Mouse (Mus musculus): ENCODE measurements around the gene Rtn3. TPM values are rescaled to one million over a fixed set of nuclear protein-coding genes. Genes with fewer than 3 reads are reported as not detected.
"Not testable (repeated sequence)": the region's sequence is repeated elsewhere in the genome, so short reads cannot be mapped to it uniquely, and the experiment has no call there.

The Rtn3 gene
- polyA plus RNA-seq, 1 experiment = 79.9 TPM

DNA sequence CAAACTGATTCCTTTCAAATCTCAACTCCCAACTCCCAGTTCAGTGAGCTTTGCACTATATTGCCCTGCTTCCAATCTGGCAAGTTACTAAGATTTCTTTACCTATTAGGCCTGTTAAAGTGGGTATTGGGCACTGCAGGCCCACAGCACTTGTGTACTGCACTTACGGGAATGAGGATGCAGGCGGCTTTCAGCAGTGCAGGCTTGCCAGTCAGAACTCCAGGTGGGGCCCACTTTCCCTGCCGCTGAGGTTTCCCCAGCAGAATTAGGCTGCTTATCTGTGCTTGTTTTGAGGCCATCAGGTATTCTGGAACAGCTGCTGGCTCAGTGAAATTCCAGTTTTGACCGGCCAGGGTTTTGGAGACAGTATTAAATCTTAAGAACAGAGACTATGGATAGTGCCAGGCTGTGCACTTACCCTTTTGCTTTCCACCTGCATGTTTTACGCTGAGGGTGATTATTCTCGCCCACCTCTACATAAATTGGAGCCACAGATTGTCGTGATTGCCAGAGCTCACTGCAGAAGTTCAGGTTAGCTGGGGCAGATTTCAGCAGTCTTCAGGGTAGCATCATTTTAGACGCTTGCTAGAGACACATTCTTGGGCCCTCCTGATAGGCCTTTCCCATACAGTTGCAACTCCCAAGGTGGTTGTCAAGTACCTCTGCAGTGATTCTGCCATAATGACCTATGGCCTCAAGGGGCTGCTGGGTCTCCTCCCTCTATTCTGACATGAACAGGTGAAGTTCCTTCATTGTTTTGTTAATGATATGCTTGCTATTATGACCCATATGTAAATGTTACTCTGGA, 58.3 kb downstream of the Rtn3 start:
- DNase-seq (ENCODE audit: low read depth, low spot score) = no peak
- WGBS = 64% methylated on average over 8 of the region's 8 CpGs

DNA sequence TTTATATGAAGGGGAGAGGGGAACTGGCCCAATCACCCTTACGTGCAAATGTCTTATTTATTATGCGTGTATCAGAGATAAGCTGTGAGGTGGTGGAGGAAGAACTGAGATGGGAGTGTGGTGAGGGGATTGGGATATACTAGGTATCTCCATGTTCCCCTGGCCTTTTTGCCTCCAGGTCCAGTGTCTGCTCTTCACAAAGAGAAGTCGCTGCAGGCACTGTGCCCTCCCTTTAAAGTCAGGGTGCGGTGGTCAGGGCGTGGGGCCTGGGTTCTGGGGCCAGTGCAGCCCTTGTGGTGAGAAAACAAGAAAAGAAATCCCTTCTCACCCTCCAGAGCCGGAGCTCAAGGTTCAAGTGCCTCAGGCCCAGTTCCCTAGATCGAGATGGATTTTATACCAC, 59.0 kb downstream of the Rtn3 start:
- DNase-seq (ENCODE audit: low read depth, low spot score) = no peak
- 51% methylated on average over 7 of the region's 7 CpGs for WGBS

- 29% methylated on average over 16 of the region's 16 CpGs for WGBS
- DNase-seq (ENCODE audit: low read depth, low spot score) = no peak
Measured at GRCm38 (mm10) chr19:7423656-7424030, 59.4 kb downstream of the Rtn3 start.

- peak; percentile 31 for DNase-seq (ENCODE audit: low read depth, low spot score)
- 25% methylated on average over 51 of the region's 51 CpGs for WGBS
Measured at GRCm38 (mm10) chr19:7423028-7423655, 59.9 kb downstream of the Rtn3 start.

DNA sequence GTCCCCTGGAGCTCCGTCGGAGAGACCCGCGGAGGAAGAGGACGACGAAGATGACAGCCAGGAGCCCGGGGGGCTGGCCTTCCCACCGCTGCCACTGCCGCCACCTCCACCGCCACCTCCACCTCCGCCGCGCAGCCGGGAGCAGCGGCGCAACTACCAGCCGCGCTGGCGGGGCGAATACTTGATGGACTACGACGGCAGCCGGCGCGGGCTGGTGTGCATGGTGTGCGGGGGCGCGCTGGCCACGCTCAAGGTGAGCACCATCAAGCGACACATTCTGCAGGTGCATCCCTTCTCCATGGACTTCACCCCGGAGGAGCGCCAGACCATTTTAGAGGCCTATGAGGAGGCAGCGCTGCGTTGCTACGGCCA, 60.4 kb downstream of the Rtn3 start:
- 71% methylated on average over 35 of the region's 35 CpGs for WGBS
- DNase-seq (ENCODE audit: low read depth, low spot score) = no peak

DNA sequence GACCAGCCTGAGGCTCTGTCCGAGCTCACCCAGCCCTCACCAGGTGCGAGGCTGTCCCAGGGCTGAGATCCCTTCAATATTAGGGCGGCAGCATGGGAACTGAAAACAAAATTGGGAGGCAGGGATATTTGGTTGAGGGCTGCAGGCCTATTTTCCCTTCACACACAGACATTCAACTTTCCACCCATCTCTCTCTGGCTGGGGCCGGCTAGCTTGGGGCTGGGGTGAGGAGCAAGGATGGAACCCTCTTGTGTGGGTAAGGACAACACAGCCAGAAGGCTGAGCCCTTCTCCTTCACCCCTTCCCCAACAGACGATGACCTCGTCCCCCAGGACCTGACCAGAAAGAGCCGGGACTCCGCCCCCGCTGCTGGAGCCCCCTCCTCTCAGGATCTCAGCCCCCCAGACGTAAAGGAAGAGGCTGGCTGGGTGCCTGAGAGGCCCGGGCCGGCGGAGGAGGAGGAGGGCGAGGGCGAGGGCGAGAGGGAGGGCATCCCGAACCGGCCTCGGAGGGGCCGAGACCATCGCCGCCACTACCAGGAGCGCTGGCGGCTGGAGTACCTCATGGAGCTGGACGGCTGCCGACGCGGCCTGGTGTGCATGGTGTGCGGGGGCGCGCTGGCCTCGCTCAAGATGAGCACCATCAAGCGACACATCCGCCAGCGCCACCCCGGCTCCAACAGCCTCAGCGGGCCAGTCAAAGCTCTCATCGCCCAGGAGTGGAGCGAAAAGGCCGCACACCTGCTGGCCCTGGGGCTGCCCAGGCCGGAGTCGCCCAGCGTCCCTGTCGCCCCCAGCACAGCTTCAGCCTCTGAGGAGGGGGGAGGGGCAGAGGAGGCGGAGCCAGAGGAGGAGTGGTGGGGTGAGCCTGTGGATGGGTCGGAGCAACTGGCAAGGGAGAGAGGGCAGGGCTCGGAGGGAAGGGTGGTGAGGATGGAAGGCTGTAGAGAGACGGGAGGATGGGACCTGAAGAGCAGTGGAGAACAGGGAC, 61.2 kb downstream of the Rtn3 start:
- DNase-seq (ENCODE audit: low read depth, low spot score) = no peak
- 79% methylated on average over 48 of the region's 48 CpGs for WGBS

DNA sequence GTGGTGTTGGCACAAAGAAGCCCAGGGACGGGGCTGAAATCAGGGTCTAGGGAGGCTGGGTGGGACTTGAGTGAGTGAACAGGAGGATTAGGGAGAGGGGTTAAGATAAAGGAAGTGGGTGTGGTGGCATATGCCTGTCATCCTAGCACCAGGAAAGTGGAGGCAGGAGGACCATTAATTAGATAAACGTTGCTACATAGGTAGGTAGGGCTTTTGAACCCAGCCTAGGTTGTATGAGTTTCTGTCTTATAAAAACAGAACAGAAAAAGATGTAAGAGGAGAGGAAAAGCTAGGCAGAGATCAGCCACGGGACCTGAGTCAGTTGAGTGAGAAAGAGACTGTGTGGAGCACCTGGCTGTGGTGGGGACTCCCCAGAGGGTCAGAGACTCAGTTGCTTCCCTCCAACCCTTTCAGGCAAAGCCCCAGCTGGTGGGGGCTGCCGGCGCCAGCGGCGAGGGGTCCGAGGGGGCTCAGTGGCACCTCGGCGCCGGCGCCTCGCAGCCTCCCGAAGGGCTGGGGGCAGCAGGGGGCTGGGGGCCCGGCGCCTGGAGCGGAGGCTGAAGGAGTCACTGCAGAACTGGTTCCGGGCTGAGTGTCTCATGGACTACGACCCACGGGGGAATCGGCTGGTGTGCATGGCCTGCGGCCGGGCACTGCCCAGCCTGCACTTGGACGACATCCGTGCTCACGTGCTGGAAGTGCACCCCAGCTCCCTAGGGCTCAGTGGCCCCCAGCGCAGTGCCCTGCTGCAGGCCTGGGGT, 62.1 kb downstream of the Rtn3 start:
- DNase-seq (ENCODE audit: low read depth, low spot score) = no peak
- WGBS = 90% methylated on average over 27 of the region's 27 CpGs

GRCm38 (mm10) chr19:7420108-7420507, 63.0 kb downstream of the Rtn3 start:
- WGBS = 87% methylated on average over 12 of the region's 12 CpGs
- DNase-seq (ENCODE audit: low read depth, low spot score) = no peak

- WGBS = 54% methylated on average over 6 of the region's 6 CpGs
- DNase-seq (ENCODE audit: low read depth, low spot score) = no peak
Measured at GRCm38 (mm10) chr19:7419134-7419533, 63.9 kb downstream of the Rtn3 start.

- WGBS = 1% methylated on average over 56 of the region's 59 CpGs
- DNase-seq (ENCODE audit: low read depth, low spot score) = no peak
Measured at GRCm38 (mm10) chr19:7417911-7418849, 64.9 kb downstream of the Rtn3 start.

GRCm38 (mm10) chr19:7416834-7417735, 66.0 kb downstream of the Rtn3 start, which contains the start of gene 2700081O15Rik:
Gene 2700081O15Rik, plus strand, starts transcription at chr19:7417625.
- DNase-seq (ENCODE audit: low read depth, low spot score) = no peak

GRCm38 (mm10) chr19:7415916-7416833, 66.9 kb downstream of the Rtn3 start:
- no peak for DNase-seq (ENCODE audit: low read depth, low spot score)
- WGBS = 50% methylated on average over 22 of the region's 22 CpGs

More at GRCm38 (mm10) chr19:7416834-7417735, 66.0 kb downstream of the Rtn3 start, which contains the start of gene 2700081O15Rik:
- WGBS = under 1% methylated on average over 104 of the region's 107 CpGs

- 42% methylated on average over 2 of the region's 2 CpGs for WGBS
- no peak for DNase-seq (ENCODE audit: low read depth, low spot score)
Measured at GRCm38 (mm10) chr19:7412361-7412760, 70.7 kb downstream of the Rtn3 start.

- DNase-seq (ENCODE audit: low read depth, low spot score) = no peak
- WGBS = 51% methylated on average over 9 of the region's 9 CpGs
Measured at GRCm38 (mm10) chr19:7404623-7405229, 78.4 kb downstream of the Rtn3 start.

DNA sequence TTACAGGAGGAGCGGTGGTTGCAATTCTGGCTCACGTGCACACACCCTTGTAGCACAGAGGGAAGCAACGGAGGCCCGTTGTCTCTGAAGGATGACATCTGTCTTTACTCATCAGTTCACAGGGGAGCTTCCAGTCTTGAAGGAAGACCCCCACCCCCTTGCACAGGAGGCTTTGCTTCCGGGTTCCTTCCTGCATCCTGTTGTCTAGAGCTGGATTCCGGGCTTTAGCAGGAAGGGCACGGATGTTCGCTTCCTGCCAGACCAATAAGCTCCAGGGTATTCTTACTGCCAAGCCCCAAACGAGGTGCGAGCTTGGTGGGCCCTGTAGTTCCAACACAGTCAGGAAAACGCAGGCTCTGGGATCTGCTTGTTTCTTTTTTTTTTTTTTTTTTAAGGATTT, 82.4 kb downstream of the Rtn3 start:
- 79% methylated on average over 11 of the region's 11 CpGs for WGBS
- DNase-seq (ENCODE audit: low read depth, low spot score) = no peak

DNA sequence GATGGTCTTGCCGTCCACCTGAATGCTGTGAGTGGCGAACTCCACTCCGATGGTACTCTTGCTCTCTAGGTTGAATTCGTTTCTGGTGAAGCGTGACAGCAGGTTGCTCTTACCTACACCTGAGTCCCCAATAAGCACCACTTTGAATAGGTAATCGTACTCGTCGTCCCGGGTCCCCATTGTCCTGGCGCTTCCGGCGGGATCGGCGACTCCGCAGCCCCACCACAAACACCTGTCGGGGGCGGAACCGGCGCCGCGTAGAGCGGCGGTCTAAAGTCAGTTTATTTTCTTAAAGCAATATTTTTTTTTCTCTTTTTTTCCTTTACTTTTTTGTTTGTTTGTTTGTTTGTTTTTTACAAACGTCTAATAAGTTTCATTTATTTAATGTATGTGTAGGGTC, 84.2 kb downstream of the Rtn3 start:
- WGBS = 31% methylated on average over 24 of the region's 24 CpGs
- DNase-seq (ENCODE audit: low read depth, low spot score) = not testable (repeated sequence)
